Mouse (Mus musculus) layer of hippocampus, adult 9-11 months (tissue): Measurements from ENCODE around the gene Pnpo.

Experiments used
- DNase-seq: peaks from one replicate; pipeline ENCODE4 v3.0.0; 2022

Pnpo gene

GRCm38 (mm10) chr11:96934921-96935356 is 8.8 kb downstream of the Pnpo start:
- DNase-seq, result peak; percentile 73

- no peak for DNase-seq
Observed at GRCm38 (mm10) chr11:96933562-96934276, 10.1 kb downstream of the Pnpo start.

- DNase-seq, result no peak
Observed at GRCm38 (mm10) chr11:96931327-96932062, 12.3 kb downstream of the Pnpo start.

- no peak for DNase-seq
Observed at GRCm38 (mm10) chr11:96929766-96930331, 13.9 kb downstream of the Pnpo start.

- no peak for DNase-seq
Observed at GRCm38 (mm10) chr11:96929096-96929765, 14.6 kb downstream of the Pnpo start.

- no peak for DNase-seq
Observed at GRCm38 (mm10) chr11:96928691-96929090, 15.1 kb downstream of the Pnpo start.

GRCm38 (mm10) chr11:96928088-96928487 is 15.7 kb downstream of the Pnpo start, which contains the start of gene Prr15l:
Prr15l (plus strand) TSS chr11:96928104.
- no peak for DNase-seq

- DNase-seq, result no peak
Observed at GRCm38 (mm10) chr11:96926587-96926986, 17.2 kb downstream of the Pnpo start.

- DNase-seq, result no peak
Observed at GRCm38 (mm10) chr11:96925469-96926148, 18.2 kb downstream of the Pnpo start.

- DNase-seq, result no peak
Observed at GRCm38 (mm10) chr11:96924861-96925260, 18.9 kb downstream of the Pnpo start.

- DNase-seq, result no peak
Observed at GRCm38 (mm10) chr11:96919003-96919402, 24.8 kb downstream of the Pnpo start.

GRCm38 (mm10) chr11:96917415-96917814 is 26.4 kb downstream of the Pnpo start:
- DNase-seq, result no peak

GRCm38 (mm10) chr11:96916885-96917396 is 26.8 kb downstream of the Pnpo start:
- no peak for DNase-seq

GRCm38 (mm10) chr11:96916044-96916884 is 27.5 kb downstream of the Pnpo start, which contains the start of gene Cdk5rap3:
Cdk5rap3 (minus strand) TSS chr11:96916496.
- peak; percentile 99 for DNase-seq

- no peak for DNase-seq
Observed at GRCm38 (mm10) chr11:96912682-96913081, 31.1 kb downstream of the Pnpo start.

GRCm38 (mm10) chr11:96910003-96910402 is 33.8 kb downstream of the Pnpo start:
- DNase-seq, result peak; percentile 81

GRCm38 (mm10) chr11:96908594-96908993 is 35.2 kb downstream of the Pnpo start:
- no peak for DNase-seq

GRCm38 (mm10) chr11:96906431-96907161 is 37.2 kb downstream of the Pnpo start:
- peak; percentile 74 for DNase-seq

GRCm38 (mm10) chr11:96902639-96903635 is 40.8 kb downstream of the Pnpo start:
- DNase-seq, result no peak
